Mouse (Mus musculus): Measurements from ENCODE around the gene Supt6. TPM values are rescaled to one million over a fixed set of nuclear protein-coding genes. Genes with fewer than 3 reads are reported as not detected.
"Not testable (repeated sequence)": the region's sequence is repeated elsewhere in the genome, so short reads cannot be mapped to it uniquely, and the experiment has no call there.

Supt6 gene
- polyA plus RNA-seq (2015; fragmentation: Nextera tagmentation; extraction: Ambion mirVana): 21.0 and 22.7 TPM in 2 replicates

DNA sequence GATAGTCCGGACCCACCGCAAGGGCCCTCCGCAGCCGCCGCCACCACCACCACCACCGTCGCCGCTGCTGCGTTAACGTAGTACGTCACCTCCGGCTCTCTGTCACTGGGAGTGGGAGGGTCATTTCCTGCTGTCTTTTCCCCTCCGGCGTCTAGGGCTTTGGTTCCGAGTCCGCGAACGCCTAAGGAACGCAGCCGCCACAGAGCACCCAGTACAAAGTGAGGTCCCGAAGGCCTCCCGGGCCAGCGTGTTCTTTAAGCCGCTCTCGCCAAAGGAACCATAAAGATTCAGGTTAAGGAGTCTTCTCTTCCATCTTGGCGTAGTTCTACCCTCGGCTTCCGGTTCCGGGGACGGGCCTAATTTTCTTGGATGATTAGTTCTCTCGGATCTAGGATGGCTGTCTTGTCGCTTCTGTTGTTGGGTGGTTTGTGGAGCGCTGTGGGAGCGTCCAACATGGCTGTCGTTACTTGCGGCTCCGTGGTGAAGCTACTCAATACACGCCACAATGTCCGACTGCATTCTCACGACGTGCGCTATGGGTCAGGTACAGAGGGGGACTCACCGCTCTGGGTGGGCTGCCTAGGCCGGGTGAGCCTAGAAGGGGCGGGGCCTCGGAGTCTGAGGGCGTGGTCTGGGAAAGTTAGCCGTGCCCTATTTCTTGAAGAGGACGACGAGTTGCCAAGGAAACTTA is at the start of gene Supt6, which contains the start of gene Sdf2:
Supt6 (minus strand) TSS at position 361 of the 691 bp plus-strand sequence.
Sdf2 (plus strand) TSS at position 120 of the 691 bp plus-strand sequence.
- under 1% methylated on average over 50 of the region's 50 CpGs for WGBS
- ATAC-seq: peak; percentile 94
- H3K9ac ChIP-seq: peak within 1 kb of the TSS; percentile 93

DNA sequence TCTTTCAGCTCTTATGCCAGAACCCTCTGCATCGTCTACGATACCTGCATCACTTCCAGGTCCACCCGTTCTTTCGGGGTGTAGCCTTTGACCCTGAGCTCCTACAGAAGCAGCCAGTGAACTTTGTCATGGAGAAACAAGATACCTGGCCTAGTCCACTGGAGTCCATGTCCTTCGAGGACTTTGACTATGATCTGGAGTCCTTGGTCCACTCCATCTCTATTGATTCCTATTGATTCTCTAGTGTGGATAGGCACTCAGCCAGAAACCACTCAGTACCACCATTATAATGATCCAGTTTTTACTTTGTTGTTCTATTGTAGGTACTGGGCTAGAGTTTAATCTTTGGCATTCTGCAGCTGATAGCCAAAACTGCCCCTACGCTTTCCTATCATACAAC is 48.8 kb upstream of the Supt6 start:
- H3K36me3 ChIP-seq: peaks cover 7% of the 10 kb centered on the region
- no peak overlapping the region for H3K9ac ChIP-seq
- no peaks in the 10 kb centered on the region for H3K9me3 ChIP-seq
- no peak overlapping the region for H3K4me3 ChIP-seq (replicated peaks)
- no peak overlapping the region for H3K4me2 ChIP-seq (replicated peaks)
- no peaks in the 10 kb centered on the region for H3K27me3 ChIP-seq (replicated peaks)
- ATAC-seq: no peak
- no peaks in the 10 kb centered on the region for H3K4me1 ChIP-seq (replicated peaks)
- 91% methylated on average over 6 of the region's 6 CpGs for WGBS
- no peak overlapping the region for H3K27ac ChIP-seq

More for the DNA sequence above, at the start of gene Supt6, which contains the start of gene Sdf2:
- Histone ChIP-seq H3K4me2 (replicated peaks) (peak within 1 kb of the TSS; percentile 71), H3K4me3 (replicated peaks) (peak within 1 kb of the TSS; percentile 92), H3K9me3 (no peaks in the 10 kb centered on the region), H3K27ac (peak within 1 kb of the TSS; percentile 96), H3K36me3 (no peaks in the 10 kb centered on the region), H3K4me1 (replicated peaks) (peaks cover 19% of the 10 kb centered on the region), H3K27me3 (replicated peaks) (no peaks in the 10 kb centered on the region)

DNA sequence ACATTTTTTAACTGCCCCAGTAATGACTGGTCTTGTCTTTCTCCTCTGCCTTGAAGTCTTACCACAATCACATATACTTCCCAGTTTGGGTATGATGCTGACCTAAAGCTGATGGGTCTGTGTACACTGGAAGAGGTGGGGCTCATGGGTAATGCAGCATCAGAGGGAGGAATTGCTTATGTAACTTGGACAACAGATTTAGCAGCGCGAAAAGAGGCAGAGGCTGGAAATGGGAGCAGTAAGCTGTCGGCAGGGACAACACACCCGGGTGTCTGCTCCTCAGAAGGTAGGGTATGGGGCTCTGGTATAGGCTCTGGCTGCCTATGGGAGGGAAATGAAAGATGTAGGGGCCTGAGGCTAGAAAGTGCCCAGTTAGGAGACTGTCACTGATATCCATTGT is 44.9 kb upstream of the Supt6 start, which contains the start of gene BC030499:
BC030499 (plus strand) TSS at position 188 of the 400 bp plus-strand sequence.
- Histone ChIP-seq H3K9ac (no peak within 1 kb of the TSS), H3K27me3 (replicated peaks) (no peaks in the 10 kb centered on the region), H3K4me3 (replicated peaks) (no peak within 1 kb of the TSS), H3K4me2 (replicated peaks) (no peak within 1 kb of the TSS), H3K27ac (no peak within 1 kb of the TSS), H3K36me3 (peaks cover 32% of the 10 kb centered on the region), H3K9me3 (no peaks in the 10 kb centered on the region), H3K4me1 (replicated peaks) (no peaks in the 10 kb centered on the region)
- ATAC-seq: no peak
- 89% methylated on average over 4 of the region's 4 CpGs for WGBS

DNA sequence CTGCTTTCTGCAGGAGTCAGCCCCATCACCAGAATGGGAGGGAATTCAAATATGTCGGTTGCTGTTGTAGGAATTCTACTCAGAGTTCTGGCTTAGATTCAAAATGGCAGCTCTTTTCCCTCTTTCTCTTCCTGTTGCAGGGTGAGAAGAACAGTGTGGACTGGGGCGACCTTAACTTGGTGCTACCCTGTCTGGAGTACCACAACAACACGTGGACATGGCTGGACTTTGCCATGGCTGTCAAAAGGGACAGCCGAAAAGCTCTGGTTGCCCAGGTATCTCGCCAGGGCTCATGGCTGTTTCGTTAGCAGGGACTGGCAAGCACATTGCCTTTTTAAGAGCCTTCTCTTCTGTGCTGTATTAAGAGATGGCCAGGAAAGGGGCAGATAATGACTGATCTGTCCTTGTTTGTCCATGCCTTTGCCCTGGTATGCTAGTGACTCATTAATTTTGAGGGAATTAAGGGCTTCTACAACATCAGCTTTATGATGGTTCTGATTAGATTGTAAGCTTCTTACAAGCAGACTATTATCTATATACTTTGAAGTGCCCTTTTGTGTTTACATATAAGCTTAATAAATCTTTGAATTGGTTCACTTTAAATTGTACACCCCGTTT is 43.5 kb upstream of the Supt6 start:
- peak; percentile 55; the same call in 1 of the 2 replicates for ATAC-seq
- no peaks in the 10 kb centered on the region for H3K9me3 ChIP-seq

GRCm38 (mm10) chr11:78279586-78279985 is 33.8 kb upstream of the Supt6 start:
- Histone ChIP-seq H3K4me3 (replicated peaks) (no peak overlapping the region), H3K9ac (no peak overlapping the region), H3K4me1 (replicated peaks) (no peaks in the 10 kb centered on the region), H3K9me3 (no peaks in the 10 kb centered on the region), H3K27ac (no peak overlapping the region), H3K4me2 (replicated peaks) (no peak overlapping the region), H3K36me3 (peaks cover 57% of the 10 kb centered on the region), H3K27me3 (replicated peaks) (no peaks in the 10 kb centered on the region)
- 90% methylated on average over 4 of the region's 4 CpGs for WGBS
- ATAC-seq: no peak

More for the DNA sequence above, 43.5 kb upstream of the Supt6 start:
- H3K9ac ChIP-seq: no peak overlapping the region
- no peak overlapping the region for H3K4me2 ChIP-seq (replicated peaks)
- no peak overlapping the region for H3K27ac ChIP-seq
- H3K4me1 ChIP-seq (replicated peaks): no peaks in the 10 kb centered on the region
- no peak overlapping the region for H3K4me3 ChIP-seq (replicated peaks)
- no peaks in the 10 kb centered on the region for H3K27me3 ChIP-seq (replicated peaks)
- peaks cover 43% of the 10 kb centered on the region for H3K36me3 ChIP-seq
- 71% methylated on average over 7 of the region's 7 CpGs for WGBS

DNA sequence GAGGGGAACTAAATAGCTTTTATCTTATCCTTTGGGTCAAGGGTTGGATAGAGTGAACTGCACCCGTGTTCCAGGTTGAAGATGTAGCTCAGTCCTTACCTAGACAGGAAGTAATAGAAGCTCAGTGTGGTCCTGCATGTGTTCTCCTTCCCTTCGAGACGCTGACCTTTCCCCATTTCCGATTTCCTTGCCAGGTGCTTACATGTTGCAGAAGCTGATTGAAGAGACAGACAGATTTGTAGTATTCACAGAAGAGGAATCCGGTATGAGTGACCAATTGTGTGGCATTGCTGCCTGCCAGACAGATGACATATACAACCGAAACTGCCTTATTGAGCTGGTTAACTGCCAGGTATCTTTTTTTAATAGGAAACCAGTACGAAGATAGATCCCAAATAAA is 33.1 kb upstream of the Supt6 start:
- Histone ChIP-seq H3K4me3 (replicated peaks) (no peak overlapping the region), H3K36me3 (peaks cover 59% of the 10 kb centered on the region), H3K4me1 (replicated peaks) (no peaks in the 10 kb centered on the region), H3K4me2 (replicated peaks) (no peak overlapping the region), H3K9me3 (no peaks in the 10 kb centered on the region), H3K9ac (no peak overlapping the region), H3K27ac (no peak overlapping the region), H3K27me3 (replicated peaks) (no peaks in the 10 kb centered on the region)
- no peak for ATAC-seq
- 79% methylated on average over 7 of the region's 7 CpGs for WGBS

DNA sequence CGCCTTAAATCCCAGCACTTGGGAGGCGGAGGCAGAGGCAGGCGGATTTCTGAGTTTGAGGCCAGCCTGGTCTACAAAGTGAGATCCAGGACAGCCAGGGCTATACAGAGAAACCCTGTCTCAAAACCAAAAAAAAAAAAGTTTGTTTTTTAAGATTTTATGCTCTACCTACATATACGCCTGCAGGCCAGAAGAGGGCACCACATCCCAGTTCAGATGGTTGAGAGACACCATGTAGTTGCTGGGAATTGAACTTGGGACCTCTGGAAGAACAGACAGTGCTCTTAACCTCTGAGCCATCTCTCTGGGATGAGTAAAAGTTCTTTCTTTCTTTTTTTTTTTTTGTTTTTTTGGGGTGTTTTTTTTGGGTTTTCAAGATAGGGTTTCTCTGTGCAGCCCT is 30.4 kb upstream of the Supt6 start:
- H3K4me2 ChIP-seq (replicated peaks); H3K4me3 ChIP-seq (replicated peaks); H3K9me3 ChIP-seq; H3K9ac ChIP-seq; H3K27me3 ChIP-seq (replicated peaks); H3K27ac ChIP-seq; H3K4me1 ChIP-seq (replicated peaks); ATAC-seq: not testable (repeated sequence)
- H3K36me3 ChIP-seq: peaks cover 67% of the 10 kb centered on the region
- 96% methylated on average over 4 of the region's 4 CpGs for WGBS

GRCm38 (mm10) chr11:78275596-78275995 is 29.8 kb upstream of the Supt6 start:
- H3K4me2 ChIP-seq (replicated peaks): no peak overlapping the region
- H3K9ac ChIP-seq: no peak overlapping the region
- H3K4me3 ChIP-seq (replicated peaks): no peak overlapping the region
- no peak for ATAC-seq
- peaks cover 64% of the 10 kb centered on the region for H3K36me3 ChIP-seq
- 100% methylated on average over 1 of the region's 1 CpGs for WGBS
- no peaks in the 10 kb centered on the region for H3K4me1 ChIP-seq (replicated peaks)
- H3K9me3 ChIP-seq: no peaks in the 10 kb centered on the region
- H3K27ac ChIP-seq: no peak overlapping the region
- no peaks in the 10 kb centered on the region for H3K27me3 ChIP-seq (replicated peaks)

DNA sequence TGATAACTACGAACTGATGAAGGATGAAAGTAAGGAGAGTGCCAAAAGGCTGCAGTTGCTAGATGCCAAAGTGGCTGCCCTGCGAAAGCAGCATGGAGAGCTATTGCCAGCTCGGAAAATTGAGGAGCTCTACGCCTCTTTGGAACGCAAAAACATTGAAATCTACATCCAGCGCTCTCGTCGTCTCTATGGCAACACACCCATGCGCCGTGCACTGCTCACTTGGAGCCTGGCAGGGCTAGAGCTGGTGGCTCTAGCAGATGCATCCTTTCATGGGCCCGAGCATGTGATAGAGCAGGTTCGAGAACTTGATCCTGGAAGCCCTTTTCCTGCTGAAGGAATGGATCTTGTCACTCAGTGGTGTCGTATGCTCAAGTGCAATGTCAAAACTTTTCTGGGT is 26.2 kb upstream of the Supt6 start:
- no peak overlapping the region for H3K9ac ChIP-seq

GRCm38 (mm10) chr11:78265571-78265970 is 19.8 kb upstream of the Supt6 start:
- Histone ChIP-seq H3K4me3 (replicated peaks) (no peak overlapping the region), H3K4me2 (replicated peaks) (no peak overlapping the region), H3K27me3 (replicated peaks) (no peaks in the 10 kb centered on the region), H3K9me3 (no peaks in the 10 kb centered on the region), H3K4me1 (replicated peaks) (no peaks in the 10 kb centered on the region), H3K9ac (no peak overlapping the region), H3K27ac (no peak overlapping the region), H3K36me3 (peaks cover 34% of the 10 kb centered on the region)
- no peak for ATAC-seq
- WGBS: 90% methylated on average over 6 of the region's 6 CpGs

More for the DNA sequence above, 26.2 kb upstream of the Supt6 start:
- Histone ChIP-seq H3K4me1 (replicated peaks) (no peaks in the 10 kb centered on the region), H3K9me3 (no peaks in the 10 kb centered on the region), H3K4me2 (replicated peaks) (no peak overlapping the region), H3K27me3 (replicated peaks) (no peaks in the 10 kb centered on the region), H3K36me3 (peaks cover 59% of the 10 kb centered on the region), H3K4me3 (replicated peaks) (no peak overlapping the region), H3K27ac (no peak overlapping the region)
- WGBS: 89% methylated on average over 13 of the region's 13 CpGs
- no peak for ATAC-seq

DNA sequence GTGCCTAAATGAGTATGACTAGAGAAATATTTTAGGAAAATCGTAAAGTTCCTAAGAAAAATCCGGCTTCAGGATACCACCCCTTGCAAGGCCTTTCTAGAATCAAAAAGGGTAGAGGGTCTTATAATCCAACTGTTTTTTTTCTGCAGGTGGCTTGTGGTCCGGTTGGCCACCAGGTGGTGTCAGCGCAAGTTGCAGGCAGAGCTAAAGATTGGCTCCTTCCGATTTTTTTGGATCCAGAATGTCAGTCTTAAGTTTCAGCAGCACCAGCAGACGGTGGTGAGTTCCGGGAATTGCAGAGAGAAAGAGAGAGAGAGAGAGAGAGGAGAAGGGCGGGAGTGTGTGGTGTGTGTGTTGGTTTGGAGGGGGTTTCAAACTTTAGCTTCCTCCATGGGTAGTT is 16.8 kb upstream of the Supt6 start:
- H3K27ac ChIP-seq: no peak overlapping the region
- peak overlapping the region; percentile 63 for H3K4me2 ChIP-seq (replicated peaks)
- ATAC-seq: no peak
- 0 out of 2 replicates have a peak, but pooled peaks cover 3% of the 10 kb centered on the region for H3K27me3 ChIP-seq (replicated peaks)
- no peaks in the 10 kb centered on the region for H3K4me1 ChIP-seq (replicated peaks)
- H3K9ac ChIP-seq: peak overlapping the region; percentile 91; the same call in 1 of the 2 replicates
- peaks cover 21% of the 10 kb centered on the region for H3K36me3 ChIP-seq
- 4% methylated on average over 8 of the region's 8 CpGs for WGBS
- H3K4me3 ChIP-seq (replicated peaks): peak overlapping the region; percentile 93
- H3K9me3 ChIP-seq: no peaks in the 10 kb centered on the region

- WGBS: under 1% methylated on average over 115 of the region's 115 CpGs
- peak within 1 kb of the TSS; percentile 83 for H3K27ac ChIP-seq
- H3K9ac ChIP-seq: peak within 1 kb of the TSS; percentile 91
- no peaks in the 10 kb centered on the region for H3K9me3 ChIP-seq
- 0 out of 2 replicates have a peak, but pooled peaks cover 3% of the 10 kb centered on the region for H3K27me3 ChIP-seq (replicated peaks)
- peak within 1 kb of the TSS; percentile 63 for H3K4me2 ChIP-seq (replicated peaks)
- no peaks in the 10 kb centered on the region for H3K4me1 ChIP-seq (replicated peaks)
- H3K4me3 ChIP-seq (replicated peaks): peak within 1 kb of the TSS; percentile 93
- peak; percentile 97 for ATAC-seq
- peaks cover 17% of the 10 kb centered on the region for H3K36me3 ChIP-seq
Measured at GRCm38 (mm10) chr11:78261380-78262352, 15.9 kb upstream of the Supt6 start, which contains the start of gene 2610507B11Rik. Gene 2610507B11Rik, plus strand, starts transcription at chr11:78261752.
